Mouse (Mus musculus): Measurements from ENCODE around the gene Rab12. TPM values are rescaled to one million over a fixed set of nuclear protein-coding genes. Genes with fewer than 3 reads are reported as not detected.

The Rab12 gene
- polyA plus RNA-seq, 1 experiment from 2014 or later: 23.8 TPM

DNA sequence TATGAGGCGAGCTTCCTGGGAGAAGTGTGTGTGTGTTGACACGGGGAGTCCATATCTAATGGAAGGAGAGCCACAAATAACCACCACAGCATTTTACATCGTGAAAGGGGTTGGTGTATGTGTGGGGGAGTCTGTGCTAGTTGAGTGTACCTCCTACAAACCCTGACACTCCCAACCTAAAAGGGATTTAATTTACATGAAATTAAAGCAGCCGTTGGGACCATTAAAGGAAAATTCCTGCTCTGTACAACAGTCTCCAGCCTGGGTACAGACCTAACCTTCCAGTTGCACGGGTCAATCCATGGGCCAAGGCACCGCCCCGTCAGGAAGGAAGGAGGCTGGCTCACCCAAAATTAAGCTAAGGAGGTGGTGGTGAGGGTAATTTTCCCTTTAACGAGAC, 49.5 kb downstream of the Rab12 start:
- no peaks in the 10 kb centered on the region; the same call in 1 of the 2 replicates for H3K4me1 ChIP-seq (ENCODE audit: control insufficient read depth, insufficient read depth, low read depth, low read length)
- H3K4me2 ChIP-seq (ENCODE audit: low read length): no peak overlapping the region
- no peak for ATAC-seq
- no peak overlapping the region for H3K4me3 ChIP-seq (ENCODE audit: low read length)
- no peak overlapping the region for H3K9ac ChIP-seq (ENCODE audit: low read depth, low read length)
- no peaks in the 10 kb centered on the region for H3K27me3 ChIP-seq (replicated peaks; ENCODE audit: control insufficient read depth, insufficient read depth, low read length)
- H3K27ac ChIP-seq (ENCODE audit: low read depth, low read length): no peak overlapping the region
- no peaks in the 10 kb centered on the region for H3K9me3 ChIP-seq (ENCODE audit: control insufficient read depth, low read length)
- H3K36me3 ChIP-seq (ENCODE audit: control insufficient read depth, insufficient read depth, low read length): no peaks in the 10 kb centered on the region
- 38% methylated on average over 8 of the region's 8 CpGs for WGBS

DNA sequence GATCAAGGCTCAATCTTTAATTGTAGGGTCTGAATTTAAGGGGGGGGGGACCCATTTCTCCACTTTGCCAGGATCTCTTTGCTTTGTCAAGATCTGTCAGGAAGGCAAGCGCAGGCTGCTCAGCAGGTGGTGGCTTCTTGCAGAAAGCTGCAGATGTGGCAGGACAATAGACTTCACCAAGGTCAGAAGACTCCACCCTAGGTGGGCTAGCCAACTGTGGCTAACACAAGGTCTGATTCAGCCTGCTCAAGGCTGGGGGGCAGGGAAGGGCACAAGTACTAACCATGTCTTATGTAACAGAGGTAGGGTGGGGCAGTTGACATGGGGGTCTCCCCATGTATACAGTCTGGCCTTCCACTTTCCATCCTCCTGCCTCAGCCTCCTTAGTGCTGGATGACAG, 62.3 kb downstream of the Rab12 start:
- WGBS: 73% methylated on average over 1 of the region's 1 CpGs
- ATAC-seq: no peak

DNA sequence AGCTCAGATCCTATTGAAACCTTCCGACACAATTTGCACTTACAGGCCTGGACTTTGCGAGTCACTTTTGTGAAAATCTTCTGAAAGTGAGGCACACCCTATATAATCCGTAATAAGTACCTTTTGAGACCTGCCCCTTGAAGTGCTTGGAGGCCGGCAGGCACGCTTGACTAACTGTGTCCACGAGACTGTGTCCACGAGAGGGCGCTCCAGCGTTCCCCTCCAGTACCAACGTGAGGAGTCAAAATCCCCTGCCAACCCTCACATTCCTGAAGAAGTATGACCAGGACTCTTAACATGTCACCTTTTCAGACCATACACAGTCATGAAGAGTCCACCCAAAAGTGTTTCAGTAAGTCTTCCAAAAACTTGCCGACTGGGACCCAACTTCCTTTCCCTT, 68.4 kb downstream of the Rab12 start:
- no peaks in the 10 kb centered on the region for H3K27me3 ChIP-seq (replicated peaks; ENCODE audit: control insufficient read depth, insufficient read depth, low read length)
- H3K9me3 ChIP-seq (ENCODE audit: control insufficient read depth, low read length): no peaks in the 10 kb centered on the region
- ATAC-seq: no peak
- peak overlapping the region; percentile 92 for H3K4me2 ChIP-seq (ENCODE audit: low read length)
- H3K4me1 ChIP-seq (ENCODE audit: control insufficient read depth, insufficient read depth, low read depth, low read length): peaks cover 28% of the 10 kb centered on the region
- no peak overlapping the region for H3K27ac ChIP-seq (ENCODE audit: low read depth, low read length)
- no peak overlapping the region for H3K4me3 ChIP-seq (ENCODE audit: low read length)
- 0% methylated on average over 11 of the region's 11 CpGs for WGBS
- H3K36me3 ChIP-seq (ENCODE audit: control insufficient read depth, insufficient read depth, low read length): no peaks in the 10 kb centered on the region
- H3K9ac ChIP-seq (ENCODE audit: low read depth, low read length): no peak overlapping the region

More for the DNA sequence above, 62.3 kb downstream of the Rab12 start:
- Histone ChIP-seq H3K4me2 (ENCODE audit: low read length) (no peak overlapping the region), H3K36me3 (ENCODE audit: control insufficient read depth, insufficient read depth, low read length) (no peaks in the 10 kb centered on the region), H3K9ac (ENCODE audit: low read depth, low read length) (no peak overlapping the region), H3K4me1 (ENCODE audit: control insufficient read depth, insufficient read depth, low read depth, low read length) (no peaks in the 10 kb centered on the region), H3K27ac (ENCODE audit: low read depth, low read length) (no peak overlapping the region), H3K4me3 (ENCODE audit: low read length) (no peak overlapping the region), H3K27me3 (replicated peaks; ENCODE audit: control insufficient read depth, insufficient read depth, low read length) (no peaks in the 10 kb centered on the region), H3K9me3 (ENCODE audit: control insufficient read depth, low read length) (no peaks in the 10 kb centered on the region)

DNA sequence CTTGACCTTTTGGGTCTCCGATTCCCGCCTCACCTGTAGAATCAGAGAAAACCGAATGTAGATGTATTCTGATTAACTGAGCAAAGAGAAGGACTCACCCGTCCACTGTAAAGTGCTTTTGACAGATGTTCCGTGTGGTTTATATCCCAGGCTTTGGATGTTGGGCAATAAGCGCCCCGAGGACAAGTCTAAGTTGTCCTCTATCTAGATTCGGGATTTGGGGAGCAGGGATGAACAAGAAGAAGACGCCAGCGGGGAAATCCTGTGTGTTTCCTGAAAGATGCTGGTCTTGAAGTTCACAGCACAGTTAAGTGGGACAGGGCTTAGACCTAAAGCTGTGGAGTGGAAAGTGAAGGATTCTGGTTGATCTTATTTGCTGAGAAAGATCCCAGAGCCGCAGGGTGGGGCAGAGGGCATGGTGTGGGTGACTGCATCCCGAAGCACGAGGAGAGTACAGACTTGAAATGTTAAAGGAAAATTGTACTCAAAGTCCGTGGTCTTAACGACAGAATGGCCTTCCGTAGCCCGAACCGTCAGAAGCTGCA, 68.9 kb downstream of the Rab12 start:
- 3% methylated on average over 18 of the region's 18 CpGs for WGBS
- Histone ChIP-seq H3K9ac (ENCODE audit: low read depth, low read length) (peak overlapping the region; percentile 73), H3K4me1 (ENCODE audit: control insufficient read depth, insufficient read depth, low read depth, low read length) (peaks cover 31% of the 10 kb centered on the region), H3K36me3 (ENCODE audit: control insufficient read depth, insufficient read depth, low read length) (no peaks in the 10 kb centered on the region), H3K27me3 (replicated peaks; ENCODE audit: control insufficient read depth, insufficient read depth, low read length) (no peaks in the 10 kb centered on the region), H3K9me3 (ENCODE audit: control insufficient read depth, low read length) (no peaks in the 10 kb centered on the region), H3K4me3 (ENCODE audit: low read length) (peak overlapping the region; percentile 52), H3K27ac (ENCODE audit: low read depth, low read length) (peak overlapping the region; percentile 92; the same call in 1 of the 2 replicates), H3K4me2 (ENCODE audit: low read length) (peak overlapping the region; percentile 92)
- no peak for ATAC-seq

DNA sequence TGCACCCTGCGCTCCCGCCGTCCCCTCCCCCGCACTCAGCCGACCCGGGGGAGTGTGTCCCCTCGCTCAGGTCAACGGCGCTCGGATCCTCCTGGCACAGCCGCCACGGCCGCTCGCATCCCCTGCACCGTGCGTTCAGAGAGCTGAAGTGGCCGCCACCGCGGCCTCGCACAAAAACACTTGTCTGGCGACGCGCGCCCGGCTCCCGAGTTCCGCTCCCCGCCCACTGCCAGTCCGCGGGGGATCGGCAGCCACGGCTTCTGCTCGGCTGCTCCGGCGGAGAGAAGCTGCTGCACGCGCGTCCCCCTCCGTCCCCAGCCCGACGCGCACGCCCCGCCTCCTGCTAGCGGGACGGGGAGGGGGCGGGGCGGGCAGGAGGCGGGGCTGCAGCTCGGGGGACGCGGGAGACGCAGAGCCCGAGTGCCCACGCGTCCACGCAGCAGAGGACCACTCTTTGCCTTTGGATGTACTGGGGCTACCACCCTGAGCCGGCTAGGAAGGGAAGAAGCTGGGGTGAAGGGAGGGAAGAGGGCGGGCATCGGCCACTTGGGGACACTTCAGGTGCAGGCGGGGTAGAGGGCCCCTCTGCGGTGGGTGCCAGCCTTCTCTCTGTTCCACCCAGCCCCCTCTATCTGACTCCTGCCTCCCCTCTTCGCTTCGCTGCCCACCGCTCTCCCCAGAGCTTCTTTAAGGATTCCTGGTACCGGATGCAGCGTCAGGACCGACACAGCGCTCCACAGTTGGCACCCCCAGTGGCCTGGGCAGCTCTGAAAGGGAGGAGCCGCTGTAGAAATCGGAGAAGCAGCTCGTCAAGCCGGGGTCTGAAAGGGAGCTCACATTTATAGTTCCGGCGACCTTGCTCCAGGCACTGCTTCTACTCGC, 69.8 kb downstream of the Rab12 start, which contains the start of gene Mtcl1:
Gene Mtcl1 (minus strand): TSS at position 291 of the 882 bp plus-strand sequence.
- Histone ChIP-seq H3K27me3 (replicated peaks; ENCODE audit: control insufficient read depth, insufficient read depth, low read length) (no peaks in the 10 kb centered on the region), H3K4me1 (ENCODE audit: control insufficient read depth, insufficient read depth, low read depth, low read length) (peaks cover 34% of the 10 kb centered on the region), H3K27ac (ENCODE audit: low read depth, low read length) (peak within 1 kb of the TSS; percentile 92), H3K4me2 (ENCODE audit: low read length) (peak within 1 kb of the TSS; percentile 92), H3K9ac (ENCODE audit: low read depth, low read length) (peak within 1 kb of the TSS; percentile 73), H3K4me3 (ENCODE audit: low read length) (peak within 1 kb of the TSS; percentile 52), H3K36me3 (ENCODE audit: control insufficient read depth, insufficient read depth, low read length) (no peaks in the 10 kb centered on the region), H3K9me3 (ENCODE audit: control insufficient read depth, low read length) (no peaks in the 10 kb centered on the region)
- peak; percentile 91 for ATAC-seq
- under 1% methylated on average over 59 of the region's 76 CpGs for WGBS

DNA sequence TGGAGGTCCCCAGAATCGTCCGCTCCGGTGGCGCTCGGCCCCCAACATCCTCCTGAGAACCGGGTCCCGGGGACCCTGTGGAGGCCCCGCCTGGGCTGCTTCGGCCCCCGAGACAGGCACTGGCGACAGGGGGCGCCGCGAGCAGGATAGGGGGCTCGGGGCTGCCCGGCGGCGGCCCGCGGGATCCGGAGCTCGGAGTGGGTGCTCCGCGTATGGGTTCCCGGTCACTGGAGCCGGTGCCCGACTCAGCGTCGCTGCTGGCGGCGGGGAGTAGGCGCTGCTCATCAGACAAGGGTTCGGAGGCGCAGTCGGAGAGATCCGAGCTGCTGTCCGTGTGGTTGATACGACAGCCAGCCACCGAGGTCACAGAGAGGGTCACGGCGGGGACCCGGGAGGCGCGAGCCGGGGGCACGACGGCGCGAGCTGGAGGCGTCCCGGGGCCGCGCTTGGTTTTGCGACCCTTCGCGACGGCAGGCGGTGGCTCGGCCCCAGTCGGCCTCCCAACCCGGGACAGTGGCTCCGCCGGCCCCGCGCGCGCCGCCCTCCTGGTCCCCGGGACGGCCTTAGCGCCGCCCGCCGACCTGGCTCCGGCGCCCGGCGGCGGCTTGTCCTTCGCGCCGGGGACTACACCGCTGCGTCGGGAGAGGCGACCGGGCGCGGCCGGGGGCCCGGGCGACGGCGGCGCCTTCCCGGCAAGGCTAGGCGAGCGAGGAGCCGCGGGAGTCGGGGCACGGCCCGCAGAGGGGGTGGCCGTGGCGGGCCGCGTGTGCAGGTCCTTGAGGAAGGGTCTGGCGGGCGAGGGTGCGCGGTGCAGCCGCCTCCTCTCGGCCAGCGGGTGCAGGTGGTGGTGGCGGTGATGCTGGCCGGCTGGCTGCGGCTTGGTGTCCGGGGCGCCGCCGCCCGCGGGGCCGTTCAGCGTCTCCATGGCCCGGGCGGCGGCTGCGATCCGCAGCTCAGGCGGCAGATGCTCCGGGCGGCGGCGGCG, 70.8 kb downstream of the Rab12 start:
- H3K4me2 ChIP-seq (ENCODE audit: low read length): peak overlapping the region; percentile 92
- H3K9me3 ChIP-seq (ENCODE audit: control insufficient read depth, low read length): no peaks in the 10 kb centered on the region
- no peaks in the 10 kb centered on the region for H3K27me3 ChIP-seq (replicated peaks; ENCODE audit: control insufficient read depth, insufficient read depth, low read length)
- peak; percentile 0 for ATAC-seq
- no peaks in the 10 kb centered on the region for H3K36me3 ChIP-seq (ENCODE audit: control insufficient read depth, insufficient read depth, low read length)
- H3K9ac ChIP-seq (ENCODE audit: low read depth, low read length): peak overlapping the region; percentile 73
- peaks cover 41% of the 10 kb centered on the region for H3K4me1 ChIP-seq (ENCODE audit: control insufficient read depth, insufficient read depth, low read depth, low read length)
- peak overlapping the region; percentile 92 for H3K27ac ChIP-seq (ENCODE audit: low read depth, low read length)
- H3K4me3 ChIP-seq (ENCODE audit: low read length): peak overlapping the region; percentile 52
- under 1% methylated on average over 99 of the region's 136 CpGs for WGBS

DNA sequence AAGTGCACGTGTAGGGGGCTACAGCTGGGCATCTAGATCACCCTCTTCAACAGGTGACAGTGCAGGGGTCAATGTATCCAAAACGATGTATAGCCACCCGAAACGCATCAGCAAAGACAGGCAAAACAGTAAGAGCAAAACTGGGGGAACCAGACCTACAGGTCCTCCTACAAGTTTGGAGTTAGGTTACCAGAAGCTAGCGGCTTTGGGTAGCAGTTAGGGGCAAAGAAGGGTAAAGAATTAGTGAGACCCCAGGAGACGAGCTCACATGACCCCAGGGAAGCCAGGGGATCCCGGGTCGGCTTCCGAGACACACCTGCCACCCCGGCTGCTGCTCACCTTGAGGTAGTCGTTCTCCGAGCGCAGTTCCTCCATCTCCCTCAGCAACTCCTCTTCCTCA, 71.6 kb downstream of the Rab12 start:
- Histone ChIP-seq H3K4me1 (ENCODE audit: control insufficient read depth, insufficient read depth, low read depth, low read length) (peaks cover 44% of the 10 kb centered on the region), H3K4me3 (ENCODE audit: low read length) (peak overlapping the region; percentile 52), H3K9ac (ENCODE audit: low read depth, low read length) (peak overlapping the region; percentile 73), H3K27ac (ENCODE audit: low read depth, low read length) (peak overlapping the region; percentile 92), H3K9me3 (ENCODE audit: control insufficient read depth, low read length) (no peaks in the 10 kb centered on the region), H3K4me2 (ENCODE audit: low read length) (peak overlapping the region; percentile 92), H3K27me3 (replicated peaks; ENCODE audit: control insufficient read depth, insufficient read depth, low read length) (no peaks in the 10 kb centered on the region), H3K36me3 (ENCODE audit: control insufficient read depth, insufficient read depth, low read length) (no peaks in the 10 kb centered on the region)
- ATAC-seq: no peak
- under 1% methylated on average over 13 of the region's 13 CpGs for WGBS

DNA sequence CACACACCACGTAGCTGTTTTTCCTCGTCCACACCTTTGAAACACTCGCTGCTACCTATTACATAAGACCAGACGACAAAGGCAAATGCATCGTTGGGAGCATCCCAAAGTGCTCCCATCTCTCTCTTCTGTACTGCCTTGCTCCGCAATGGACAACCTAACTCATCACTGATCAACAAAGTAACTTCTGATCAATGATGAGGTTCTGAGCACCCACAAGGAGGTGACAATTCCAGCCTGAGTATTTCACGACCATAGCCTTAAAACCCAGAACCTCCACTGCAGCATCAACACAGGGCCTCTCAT, 72.6 kb downstream of the Rab12 start:
- Histone ChIP-seq H3K4me2 (ENCODE audit: low read length) (peak overlapping the region; percentile 92), H3K9me3 (ENCODE audit: control insufficient read depth, low read length) (no peaks in the 10 kb centered on the region), H3K27ac (ENCODE audit: low read depth, low read length) (no peak overlapping the region; the same call in 1 of the 2 replicates), H3K4me3 (ENCODE audit: low read length) (peak overlapping the region; percentile 52), H3K27me3 (replicated peaks; ENCODE audit: control insufficient read depth, insufficient read depth, low read length) (no peaks in the 10 kb centered on the region), H3K36me3 (ENCODE audit: control insufficient read depth, insufficient read depth, low read length) (no peaks in the 10 kb centered on the region), H3K9ac (ENCODE audit: low read depth, low read length) (peak overlapping the region; percentile 64), H3K4me1 (ENCODE audit: control insufficient read depth, insufficient read depth, low read depth, low read length) (peaks cover 44% of the 10 kb centered on the region)
- ATAC-seq: no peak
- 25% methylated on average over 7 of the region's 7 CpGs for WGBS

All from hindbrain, embryonic 16.5 days (tissue).